Mouse (Mus musculus) cerebellum, adult 8-10 months (tissue): ENCODE measurements around the gene Htt.
A peak's percentile ranks its signal among the peaks of the same experiment; 100 is the strongest.
"Not testable (repeated sequence)": the region's sequence is repeated elsewhere in the genome, so short reads cannot be mapped to it uniquely, and the experiment has no call there.

ENCODE experiments used
- DNase-seq: peaks from one replicate; pipeline ENCODE4 v3.0.0; 2022

Gene Htt

GRCm38 (mm10) chr5:34761509-34761908 is at the start of gene Htt:
TSS of gene Htt (plus strand) at chr5:34761740.
- peak; percentile 95 for DNase-seq

- DNase-seq: not testable (repeated sequence)
Measured at GRCm38 (mm10) chr5:34714371-34714770, 47.2 kb upstream of the Htt start.

GRCm38 (mm10) chr5:34714816-34715215 is 46.7 kb upstream of the Htt start:
- no peak for DNase-seq

GRCm38 (mm10) chr5:34729141-34729540 is 32.4 kb upstream of the Htt start:
- DNase-seq: peak; percentile 3

GRCm38 (mm10) chr5:34730255-34730654 is 31.3 kb upstream of the Htt start:
- DNase-seq: no peak

GRCm38 (mm10) chr5:34751477-34751876 is 10.1 kb upstream of the Htt start:
- DNase-seq: no peak

GRCm38 (mm10) chr5:34758762-34759161 is 2.8 kb upstream of the Htt start:
- DNase-seq: no peak

GRCm38 (mm10) chr5:34760850-34761508 is 561 bp upstream of the Htt start:
- DNase-seq: no peak

- peak; percentile 41 for DNase-seq
Measured at GRCm38 (mm10) chr5:34761934-34762611, 533 bp downstream of the Htt start.

GRCm38 (mm10) chr5:34771818-34772217 is 10.3 kb downstream of the Htt start:
- DNase-seq: no peak

- DNase-seq: no peak
Measured at GRCm38 (mm10) chr5:34772696-34773245, 11.2 kb downstream of the Htt start.

- DNase-seq: no peak
Measured at GRCm38 (mm10) chr5:34773392-34773791, 11.9 kb downstream of the Htt start.

GRCm38 (mm10) chr5:34785027-34785426 is 23.5 kb downstream of the Htt start:
- no peak for DNase-seq

GRCm38 (mm10) chr5:34791141-34791540 is 29.6 kb downstream of the Htt start:
- DNase-seq: no peak

- no peak for DNase-seq
Measured at GRCm38 (mm10) chr5:34800292-34800953, 38.9 kb downstream of the Htt start.

GRCm38 (mm10) chr5:34806038-34806437 is 44.5 kb downstream of the Htt start:
- no peak for DNase-seq

- DNase-seq: no peak
Measured at GRCm38 (mm10) chr5:34822431-34823149, 61.0 kb downstream of the Htt start.

- no peak for DNase-seq
Measured at GRCm38 (mm10) chr5:34854079-34854478, 92.5 kb downstream of the Htt start.

GRCm38 (mm10) chr5:34865367-34865766 is 103.8 kb downstream of the Htt start:
- DNase-seq: no peak

- not testable (repeated sequence) for DNase-seq
Measured at GRCm38 (mm10) chr5:34880307-34880706, 118.8 kb downstream of the Htt start.

- no peak for DNase-seq
Measured at GRCm38 (mm10) chr5:34881023-34881422, 119.5 kb downstream of the Htt start.

GRCm38 (mm10) chr5:34885250-34885649 is 123.7 kb downstream of the Htt start:
- DNase-seq: no peak

- no peak for DNase-seq
Measured at GRCm38 (mm10) chr5:34889252-34889651, 127.7 kb downstream of the Htt start.
